Mouse (Mus musculus) lung, postnatal 0 days (tissue): Measurements from ENCODE around the gene Gm4969. TPM values are rescaled to one million over a fixed set of nuclear protein-coding genes. Genes with fewer than 3 reads are reported as not detected.

ENCODE experiments used
- ATAC-seq: fragments of 200-750 bp; cut with Nextera tagmentation; 2 replicates; pipeline ENCODE4 v1.8.0; 2017; ENCODE audit warnings: moderate library complexity
- DNase-seq: peaks from one replicate; pipeline ENCODE4 v3.0.0-alpha.2; 2016; ENCODE audit warnings: low spot score
- H3K27ac ChIP-seq: fragments of 300-500 bp; sonication (generic); 2 replicates; pipeline ENCODE4 v1.5.1; 2014; ENCODE audit warnings: antibody characterized with exemption, mild to moderate bottlenecking, low read length, mixed read lengths
- H3K27me3 ChIP-seq: fragments of 300-500 bp; sonication (generic); replicated peaks from 2 replicates; pipeline ENCODE4 v1.6.1; 2014; ENCODE audit warnings: low read length, mixed read lengths; ENCODE audit not compliant: insufficient read depth
- H3K36me3 ChIP-seq: fragments of 300-500 bp; sonication (generic); 2 replicates; pipeline ENCODE4 v1.6.1; 2014; ENCODE audit warnings: low read length, mixed read lengths; ENCODE audit not compliant: insufficient read depth
- H3K4me1 ChIP-seq: fragments of 300-500 bp; sonication (generic); 2 replicates; pipeline ENCODE4 v1.6.1; 2014; ENCODE audit warnings: antibody characterized with exemption, low read depth, low read length, mixed read lengths; ENCODE audit not compliant: insufficient read depth
- H3K4me2 ChIP-seq: fragments of 300-500 bp; sonication (generic); replicated peaks from 2 replicates; pipeline ENCODE4 v1.6.1; 2014; ENCODE audit warnings: low read depth, mild to moderate bottlenecking, low read length, moderate library complexity, mixed read lengths
- H3K4me3 ChIP-seq: fragments of 300-500 bp; sonication (generic); 2 replicates; pipeline ENCODE4 v1.5.1; 2014; ENCODE audit warnings: low read depth, low read length
- H3K9ac ChIP-seq: fragments of 300-500 bp; sonication (generic); replicated peaks from 2 replicates; pipeline ENCODE4 v1.6.1; 2014; ENCODE audit warnings: low read depth, mild to moderate bottlenecking
- H3K9me3 ChIP-seq: fragments of 300-500 bp; sonication (generic); 2 replicates; pipeline ENCODE4 v1.6.1; 2016; ENCODE audit warnings: low read length, mixed read lengths
- CTCF ChIP-seq: IDR thresholded peaks from 2 replicates; pipeline ENCODE4 v1.5.1; 2016; ENCODE audit warnings: antibody characterized with exemption, mild to moderate bottlenecking
- EP300 ChIP-seq: IDR thresholded peaks from 2 replicates; pipeline ENCODE4 v1.6.1; 2016; ENCODE audit warnings: antibody characterized with exemption, mild to moderate bottlenecking, control low read depth
- WGBS: fragments of 180-500 bp; shearing (Covaris S2); extraction: QIAGEN DNeasy Blood & Tissue Kit; methylation state at CpG from one replicate; pipeline ENCODE4 v1.1.7; 2014; 5-methylcytosine and 5-hydroxymethylcytosine counted together
- polyA plus RNA-seq: library from polyadenylated mRNA; unstranded; fragments of >200 nt; fragmentation: Nextera tagmentation; extraction: Ambion mirVana; gene quantifications from 2 replicates; pipeline ENCODE4 v1.2.1, GENCODE M21; 2015

Gene Gm4969
- polyA plus RNA-seq, 1 experiment from 2014 or later: 0.20 TPM

DNA sequence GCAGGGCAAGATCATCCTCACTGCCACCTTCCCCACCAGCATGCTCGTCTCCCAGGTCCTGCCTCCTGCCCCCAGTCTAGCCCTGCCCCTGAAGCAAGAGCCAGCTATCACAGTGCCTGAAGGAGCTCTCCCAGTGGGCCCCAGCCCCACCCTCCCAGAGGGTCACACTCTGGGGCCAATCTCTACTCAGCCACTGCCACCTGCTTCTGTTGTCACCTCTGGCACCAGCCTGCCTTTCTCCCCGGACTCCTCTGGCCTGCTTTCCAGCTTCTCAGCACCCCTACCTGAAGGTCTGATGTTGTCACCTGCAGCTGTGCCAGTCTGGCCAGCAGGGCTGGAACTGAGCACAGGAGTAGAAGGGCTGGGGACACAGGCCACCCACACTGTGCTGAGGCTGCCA, 21.0 kb downstream of the Gm4969 start:
- ATAC-seq (no peak), DNase-seq (no peak)
- no peak overlapping the region for H3K27ac ChIP-seq
- no peaks in the 10 kb centered on the region for H3K36me3 ChIP-seq
- H3K27me3 ChIP-seq: no peaks in the 10 kb centered on the region
- no peak for TF ChIP-seq CTCF
- no peak for TF ChIP-seq EP300
- H3K4me1 ChIP-seq: peaks cover 14% of the 10 kb centered on the region
- no peaks in the 10 kb centered on the region for H3K9me3 ChIP-seq
- H3K4me3 ChIP-seq: no peak overlapping the region
- H3K4me2 ChIP-seq: no peak overlapping the region
- WGBS: 63% methylated on average over 2 of the region's 2 CpGs
- H3K9ac ChIP-seq: no peak overlapping the region

DNA sequence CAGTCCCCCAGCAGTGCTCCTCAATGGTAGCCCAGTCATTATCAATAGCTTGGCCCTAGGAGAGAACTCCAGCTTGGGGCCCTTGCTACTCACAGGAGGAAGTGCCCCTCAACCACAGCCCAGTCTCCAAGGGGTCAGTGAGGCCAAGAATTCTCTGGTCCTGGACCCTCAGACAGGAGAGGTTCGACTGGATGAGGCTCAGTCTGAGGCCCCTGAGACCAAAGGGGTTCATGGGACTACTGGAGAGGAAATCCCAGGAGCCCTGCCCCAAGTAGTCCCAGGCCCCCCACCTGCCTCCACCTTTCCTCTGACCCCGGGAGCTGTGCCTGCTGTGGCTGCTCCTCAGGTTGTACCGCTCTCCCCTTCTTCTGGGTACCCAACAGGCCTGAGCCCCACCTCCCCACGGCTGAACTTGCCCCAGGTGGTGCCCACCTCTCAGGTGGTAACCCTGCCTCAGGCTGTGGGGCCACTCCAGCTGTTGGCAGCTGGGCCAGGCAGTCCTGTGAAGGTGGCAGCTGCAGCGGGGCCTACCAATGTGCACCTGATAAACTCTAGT, 21.7 kb downstream of the Gm4969 start:
- Histone ChIP-seq H3K4me1 (peaks cover 14% of the 10 kb centered on the region), H3K4me3 (no peak overlapping the region), H3K27me3 (no peaks in the 10 kb centered on the region), H3K9ac (no peak overlapping the region), H3K4me2 (peak overlapping the region; percentile 93), H3K9me3 (no peaks in the 10 kb centered on the region), H3K27ac (no peak overlapping the region), H3K36me3 (no peaks in the 10 kb centered on the region)
- TF ChIP-seq EP300: no peak
- TF ChIP-seq CTCF: no peak
- ATAC-seq (no peak), DNase-seq (no peak)
- WGBS: 66% methylated on average over 5 of the region's 5 CpGs

DNA sequence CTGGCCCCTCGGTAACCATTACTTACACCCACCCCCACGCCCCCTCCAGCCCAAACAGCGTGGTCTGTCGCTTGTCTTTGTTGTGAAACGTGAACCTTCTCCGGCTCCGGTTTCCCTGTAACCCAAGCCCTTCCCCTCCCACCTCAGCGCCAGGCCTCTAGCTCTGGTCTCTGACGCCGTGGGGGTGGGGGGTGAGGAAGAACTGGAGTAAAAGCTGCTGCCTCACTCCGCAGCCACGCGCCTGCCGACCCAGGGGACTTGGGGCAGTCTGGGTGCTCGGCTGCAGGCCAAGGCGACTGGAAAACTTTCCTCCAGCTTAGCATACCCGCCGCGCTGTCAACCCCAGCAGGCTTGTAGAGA, 22.4 kb downstream of the Gm4969 start:
- WGBS: under 1% methylated on average over 19 of the region's 19 CpGs
- peak; percentile 78 for DNase-seq
- no peaks in the 10 kb centered on the region for H3K9me3 ChIP-seq
- ATAC-seq: no peak
- TF ChIP-seq EP300: no peak
- TF ChIP-seq CTCF: no peak
- peaks cover 14% of the 10 kb centered on the region for H3K4me1 ChIP-seq
- H3K27me3 ChIP-seq: no peaks in the 10 kb centered on the region
- H3K27ac ChIP-seq: peak overlapping the region; percentile 92; the same call in 1 of the 2 replicates
- H3K36me3 ChIP-seq: no peaks in the 10 kb centered on the region
- H3K9ac ChIP-seq: 0 out of 2 replicates have a peak overlapping the region, but pooled peaks have one; percentile 55
- H3K4me2 ChIP-seq: peak overlapping the region; percentile 93
- H3K4me3 ChIP-seq: peak overlapping the region; percentile 69

DNA sequence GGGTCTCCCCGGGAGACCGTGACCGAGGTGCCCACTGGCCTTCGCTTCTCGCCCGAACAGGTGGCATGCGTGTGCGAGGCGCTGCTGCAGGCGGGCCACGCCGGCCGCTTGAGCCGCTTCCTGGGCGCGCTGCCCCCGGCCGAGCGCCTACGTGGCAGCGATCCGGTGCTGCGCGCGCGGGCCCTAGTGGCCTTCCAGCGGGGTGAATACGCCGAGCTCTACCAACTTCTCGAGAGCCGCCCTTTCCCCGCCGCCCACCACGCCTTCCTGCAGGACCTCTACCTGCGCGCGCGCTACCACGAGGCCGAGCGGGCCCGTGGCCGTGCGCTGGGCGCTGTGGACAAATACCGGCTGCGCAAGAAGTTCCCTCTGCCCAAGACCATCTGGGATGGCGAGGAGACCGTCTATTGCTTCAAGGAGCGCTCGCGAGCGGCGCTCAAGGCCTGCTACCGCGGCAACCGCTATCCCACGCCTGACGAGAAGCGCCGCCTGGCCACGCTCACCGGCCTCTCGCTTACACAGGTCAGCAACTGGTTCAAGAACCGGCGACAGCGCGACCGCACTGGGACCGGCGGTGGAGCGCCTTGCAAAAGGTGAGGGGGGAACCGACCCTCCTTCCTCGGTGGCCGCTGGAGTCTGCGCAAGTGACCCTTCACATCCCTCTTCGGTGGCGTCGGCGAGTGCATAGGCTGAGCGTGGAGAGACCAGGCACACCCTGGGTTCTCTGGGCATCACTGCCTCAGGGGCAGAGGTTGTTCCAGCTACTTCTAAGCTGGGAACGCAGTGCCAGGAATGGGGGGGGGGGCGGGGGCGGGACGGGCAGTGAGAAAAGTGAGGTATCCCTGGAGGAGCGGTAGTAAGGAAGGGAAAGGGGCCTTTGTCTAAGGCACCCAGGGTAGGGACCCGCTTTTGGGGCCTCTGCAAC, 23.1 kb downstream of the Gm4969 start:
- TF ChIP-seq EP300: no peak
- no peak; the same call in none of the 2 replicates for TF ChIP-seq CTCF
- ATAC-seq (0 out of 2 replicates have a peak, but pooled peaks have one; percentile 2), DNase-seq (peak; percentile 64)
- peak overlapping the region; percentile 55 for H3K9ac ChIP-seq
- peak overlapping the region; percentile 93 for H3K4me2 ChIP-seq
- H3K36me3 ChIP-seq: no peaks in the 10 kb centered on the region
- no peaks in the 10 kb centered on the region for H3K9me3 ChIP-seq
- peaks cover 14% of the 10 kb centered on the region for H3K4me1 ChIP-seq
- under 1% methylated on average over 79 of the region's 87 CpGs for WGBS
- peak overlapping the region; percentile 92 for H3K27ac ChIP-seq
- no peaks in the 10 kb centered on the region for H3K27me3 ChIP-seq
- peak overlapping the region; percentile 69 for H3K4me3 ChIP-seq

DNA sequence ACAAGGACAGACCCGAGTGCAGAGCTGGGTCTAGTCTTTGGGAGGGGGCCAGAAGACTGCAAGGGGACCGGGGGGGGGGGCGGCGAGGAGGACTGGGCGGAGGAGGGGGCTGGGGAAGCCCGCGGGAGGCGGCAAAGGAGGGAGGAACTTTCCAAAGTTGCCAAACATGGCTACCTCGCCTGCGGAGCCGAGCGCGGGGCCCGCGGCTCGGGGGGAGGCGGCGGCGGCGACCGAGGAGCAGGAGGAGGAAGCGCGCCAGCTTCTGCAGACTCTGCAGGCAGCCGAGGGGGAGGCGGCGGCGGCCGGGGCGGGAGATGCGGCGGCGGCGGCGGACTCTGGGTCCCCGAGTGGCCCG, 23.7 kb downstream of the Gm4969 start, which contains the start of gene Six5:
Gene Six5 (plus strand): TSS at position 124 of the 355 bp plus-strand sequence.
- H3K27ac ChIP-seq: peak within 1 kb of the TSS; percentile 92
- DNase-seq (peak; percentile 70), ATAC-seq (peak; percentile 4; the same call in 1 of the 2 replicates)
- TF ChIP-seq CTCF (no peak), EP300 (no peak)
- WGBS: 2% methylated on average over 20 of the region's 36 CpGs
- H3K4me2 ChIP-seq: peak within 1 kb of the TSS; percentile 93
- H3K9ac ChIP-seq: peak within 1 kb of the TSS; percentile 55
- H3K4me3 ChIP-seq: peak within 1 kb of the TSS; percentile 69
- H3K27me3 ChIP-seq: no peaks in the 10 kb centered on the region
- H3K36me3 ChIP-seq: no peaks in the 10 kb centered on the region
- H3K9me3 ChIP-seq: no peaks in the 10 kb centered on the region
- peaks cover 14% of the 10 kb centered on the region for H3K4me1 ChIP-seq

DNA sequence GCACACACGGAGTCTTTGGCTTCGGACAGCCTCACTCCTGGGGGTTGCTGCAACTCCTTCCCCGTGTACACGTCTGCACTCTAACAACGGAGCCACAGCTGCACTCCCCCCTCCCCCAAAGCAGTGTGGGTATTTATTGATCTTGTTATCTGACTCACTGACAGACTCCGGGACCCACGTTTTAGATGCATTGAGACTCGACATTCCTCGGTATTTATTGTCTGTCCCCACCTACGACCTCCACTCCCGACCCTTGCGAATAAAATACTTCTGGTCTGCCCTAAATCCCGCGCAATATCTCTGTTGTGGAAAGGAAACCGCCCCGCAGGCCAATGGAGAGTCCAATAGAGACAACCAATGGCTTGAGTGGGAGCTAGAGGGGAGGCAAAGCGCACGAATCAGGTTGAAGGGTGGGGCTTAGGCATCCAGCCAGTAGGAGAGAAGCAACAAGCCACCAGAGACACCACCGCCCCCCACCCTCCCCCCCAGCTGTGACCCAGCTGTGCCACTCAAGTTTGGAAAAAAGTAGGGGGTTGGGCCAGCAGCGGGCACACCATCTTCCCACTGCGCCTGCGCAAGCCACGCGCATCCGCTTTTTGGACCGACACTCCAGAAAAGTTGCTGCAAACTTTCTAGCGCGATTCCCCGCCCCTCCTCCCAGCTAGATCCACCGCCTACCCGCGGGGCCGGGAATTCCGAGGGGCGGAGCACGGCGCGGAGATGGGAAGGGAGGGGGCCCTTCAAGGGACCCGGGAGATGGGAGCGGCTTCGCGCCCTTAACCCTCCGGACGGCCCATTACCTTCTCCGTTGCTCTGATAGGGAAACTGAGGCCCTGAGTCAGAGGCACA, 24.4 kb downstream of the Gm4969 start:
- Histone ChIP-seq H3K4me1 (peaks cover 14% of the 10 kb centered on the region), H3K27me3 (no peaks in the 10 kb centered on the region), H3K27ac (peak overlapping the region; percentile 92), H3K4me2 (peak overlapping the region; percentile 93), H3K4me3 (peak overlapping the region; percentile 69), H3K9me3 (no peaks in the 10 kb centered on the region), H3K36me3 (no peaks in the 10 kb centered on the region), H3K9ac (peak overlapping the region; percentile 55)
- DNase-seq (peak; percentile 99), ATAC-seq (peak; percentile 89)
- under 1% methylated on average over 43 of the region's 45 CpGs for WGBS
- TF ChIP-seq EP300 (no peak), CTCF (no peak)
